Mouse (Mus musculus) midbrain, embryonic 14.5 days (tissue): ENCODE data around the gene Dhrs2. TPM values are rescaled to one million over a fixed set of nuclear protein-coding genes. Genes with fewer than 3 reads are reported as not detected.

ENCODE experiments used
- ATAC-seq: fragments of 200-750 bp; cut with Nextera tagmentation; 2 replicates; pipeline ENCODE4 v1.8.0; 2017; ENCODE audit warnings: moderate number of reproducible peaks, moderate library complexity; ENCODE audit not compliant: low FRiP score, low TSS enrichment
- DNase-seq: peaks from one replicate; pipeline ENCODE4 v3.0.0-alpha.2; 2015
- H3K27ac ChIP-seq: fragments of 300-500 bp; sonication (generic); replicated peaks from 2 replicates; pipeline ENCODE4 v1.5.1; 2014; ENCODE audit warnings: mild to moderate bottlenecking, low read depth, low read length, moderate library complexity
- H3K27me3 ChIP-seq: fragments of 300-500 bp; sonication (generic); 2 replicates; pipeline ENCODE4 v1.6.1; 2014; ENCODE audit warnings: low read length, control low read depth, mixed read lengths; ENCODE audit not compliant: control insufficient read depth, insufficient read depth
- H3K36me3 ChIP-seq: fragments of 300-500 bp; sonication (generic); 2 replicates; pipeline ENCODE4 v1.6.1; 2014; ENCODE audit warnings: low read length, control low read depth; ENCODE audit not compliant: control insufficient read depth, insufficient read depth
- H3K4me1 ChIP-seq: fragments of 300-500 bp; sonication (generic); 2 replicates; pipeline ENCODE4 v1.6.1; 2014; ENCODE audit warnings: mild to moderate bottlenecking, antibody characterized with exemption, low read length, control low read depth; ENCODE audit not compliant: control insufficient read depth, insufficient read depth
- H3K4me2 ChIP-seq: fragments of 300-500 bp; sonication (generic); 2 replicates; pipeline ENCODE4 v1.6.1; 2014; ENCODE audit warnings: mild to moderate bottlenecking, low read length, moderate library complexity
- H3K4me3 ChIP-seq: fragments of 300-500 bp; sonication (generic); replicated peaks from 2 replicates; pipeline ENCODE4 v1.5.1; 2014; ENCODE audit warnings: low read depth, low read length
- H3K9ac ChIP-seq: fragments of 300-500 bp; sonication (generic); replicated peaks from 2 replicates; pipeline ENCODE4 v1.6.1; 2014; ENCODE audit warnings: mild to moderate bottlenecking, low read length, moderate library complexity
- H3K9me3 ChIP-seq: fragments of 300-500 bp; sonication (generic); 2 replicates; pipeline ENCODE4 v1.6.1; 2016; ENCODE audit warnings: low read length, control low read depth, mixed read lengths; ENCODE audit not compliant: control insufficient read depth
- WGBS: fragments of 180-500 bp; shearing (Covaris S2); extraction: QIAGEN DNeasy Blood & Tissue Kit; methylation state at CpG from one replicate; pipeline ENCODE4 v1.1.7; 2014; 5-methylcytosine and 5-hydroxymethylcytosine counted together
- polyA plus RNA-seq: library from polyadenylated mRNA; unstranded; fragments of >200 nt; fragmentation: Nextera tagmentation; extraction: Ambion mirVana; gene quantifications from 2 replicates; pipeline ENCODE4 v1.2.1, GENCODE M21; 2014

Dhrs2 gene
- polyA plus RNA-seq: 0.78 and 0.97 TPM in 2 replicates

GRCm38 (mm10) chr14:55221707-55222106 is at the start of gene Dhrs2:
TSS of gene Dhrs2 (plus strand) at chr14:55222007.
- H3K9me3 ChIP-seq: no peaks in the 10 kb centered on the region
- WGBS: 79% methylated on average over 9 of the region's 9 CpGs
- DNase-seq: no peak

GRCm38 (mm10) chr14:55174164-55174563 is 47.6 kb upstream of the Dhrs2 start:
- ATAC-seq: no peak
- WGBS: 81% methylated on average over 6 of the region's 6 CpGs

More at GRCm38 (mm10) chr14:55221707-55222106, at the start of gene Dhrs2:
- Histone ChIP-seq H3K27ac (no peak within 1 kb of the TSS), H3K9ac (no peak within 1 kb of the TSS), H3K4me3 (no peak within 1 kb of the TSS), H3K4me2 (no peak within 1 kb of the TSS), H3K36me3 (no peaks in the 10 kb centered on the region), H3K4me1 (no peaks in the 10 kb centered on the region), H3K27me3 (no peaks in the 10 kb centered on the region)
- ATAC-seq: no peak

GRCm38 (mm10) chr14:55177274-55177673 is 44.5 kb upstream of the Dhrs2 start:
- H3K9me3 ChIP-seq: no peaks in the 10 kb centered on the region
- H3K4me2 ChIP-seq: no peak overlapping the region
- 0 out of 2 replicates have a peak, but pooled peaks cover 3% of the 10 kb centered on the region for H3K4me1 ChIP-seq
- no peak overlapping the region for H3K4me3 ChIP-seq
- H3K9ac ChIP-seq: no peak overlapping the region
- H3K27me3 ChIP-seq: no peaks in the 10 kb centered on the region
- 35% methylated on average over 5 of the region's 5 CpGs for WGBS
- H3K36me3 ChIP-seq: no peaks in the 10 kb centered on the region
- no peak for ATAC-seq
- no peak overlapping the region for H3K27ac ChIP-seq
- peak; percentile 47 for DNase-seq

More at GRCm38 (mm10) chr14:55174164-55174563, 47.6 kb upstream of the Dhrs2 start:
- no peak for DNase-seq
- Histone ChIP-seq H3K4me3 (no peak overlapping the region), H3K9ac (no peak overlapping the region), H3K9me3 (no peaks in the 10 kb centered on the region), H3K4me1 (0 out of 2 replicates have a peak, but pooled peaks cover under 1% of the 10 kb centered on the region), H3K27ac (no peak overlapping the region), H3K4me2 (no peak overlapping the region), H3K27me3 (no peaks in the 10 kb centered on the region), H3K36me3 (no peaks in the 10 kb centered on the region)

GRCm38 (mm10) chr14:55180951-55181350 is 40.9 kb upstream of the Dhrs2 start:
- DNase-seq: no peak
- whole genome bisulfite sequencing: 74% methylated on average over 3 of the region's 3 CpGs
- H3K27ac ChIP-seq: no peak overlapping the region
- no peak overlapping the region for H3K4me3 ChIP-seq
- H3K9ac ChIP-seq: no peak overlapping the region
- no peaks in the 10 kb centered on the region for H3K27me3 ChIP-seq
- ATAC-seq: no peak
- H3K4me1 ChIP-seq: 0 out of 2 replicates have a peak, but pooled peaks cover 3% of the 10 kb centered on the region
- H3K36me3 ChIP-seq: no peaks in the 10 kb centered on the region
- H3K9me3 ChIP-seq: no peaks in the 10 kb centered on the region
- H3K4me2 ChIP-seq: no peak overlapping the region

GRCm38 (mm10) chr14:55183231-55183630 is 38.6 kb upstream of the Dhrs2 start:
- 93% methylated on average over 3 of the region's 3 CpGs for WGBS

GRCm38 (mm10) chr14:55184640-55185145 is 37.1 kb upstream of the Dhrs2 start:
- DNase-seq: no peak
- H3K4me1 ChIP-seq: peaks cover 12% of the 10 kb centered on the region
- ATAC-seq: no peak
- H3K36me3 ChIP-seq: no peaks in the 10 kb centered on the region
- H3K27me3 ChIP-seq: no peaks in the 10 kb centered on the region
- H3K4me3 ChIP-seq: no peak overlapping the region
- H3K4me2 ChIP-seq: no peak overlapping the region
- no peaks in the 10 kb centered on the region for H3K9me3 ChIP-seq
- H3K9ac ChIP-seq: no peak overlapping the region
- no peak overlapping the region for H3K27ac ChIP-seq
- whole genome bisulfite sequencing: 59% methylated on average over 3 of the region's 3 CpGs

More at GRCm38 (mm10) chr14:55183231-55183630, 38.6 kb upstream of the Dhrs2 start:
- Histone ChIP-seq H3K4me2 (no peak overlapping the region), H3K9ac (no peak overlapping the region), H3K9me3 (no peaks in the 10 kb centered on the region), H3K36me3 (no peaks in the 10 kb centered on the region), H3K4me3 (no peak overlapping the region), H3K27me3 (no peaks in the 10 kb centered on the region), H3K27ac (no peak overlapping the region), H3K4me1 (0 out of 2 replicates have a peak, but pooled peaks cover 3% of the 10 kb centered on the region)
- ATAC-seq: no peak
- DNase-seq: no peak

GRCm38 (mm10) chr14:55188491-55188890 is 33.3 kb upstream of the Dhrs2 start:
- 33% methylated on average over 4 of the region's 4 CpGs for WGBS
- Histone ChIP-seq H3K9me3 (no peaks in the 10 kb centered on the region), H3K4me2 (no peak overlapping the region), H3K4me3 (no peak overlapping the region), H3K36me3 (no peaks in the 10 kb centered on the region), H3K9ac (no peak overlapping the region), H3K27ac (no peak overlapping the region), H3K27me3 (no peaks in the 10 kb centered on the region), H3K4me1 (peaks cover 15% of the 10 kb centered on the region)
- DNase-seq: peak; percentile 31
- ATAC-seq: no peak

GRCm38 (mm10) chr14:55189351-55189769 is 32.4 kb upstream of the Dhrs2 start:
- ATAC-seq (peak; percentile 79; the same call in 1 of the 2 replicates), DNase-seq (peak; percentile 83)
- no peaks in the 10 kb centered on the region for H3K27me3 ChIP-seq
- no peak overlapping the region for H3K9ac ChIP-seq
- 5% methylated on average over 9 of the region's 9 CpGs for WGBS
- H3K4me3 ChIP-seq: no peak overlapping the region
- H3K4me1 ChIP-seq: peaks cover 15% of the 10 kb centered on the region
- no peaks in the 10 kb centered on the region for H3K9me3 ChIP-seq
- no peaks in the 10 kb centered on the region for H3K36me3 ChIP-seq
- H3K27ac ChIP-seq: peak overlapping the region; percentile 74
- H3K4me2 ChIP-seq: peak overlapping the region; percentile 22; the same call in 1 of the 2 replicates

- H3K9ac ChIP-seq: no peak overlapping the region
- H3K4me1 ChIP-seq: peaks cover 15% of the 10 kb centered on the region
- ATAC-seq: no peak
- no peaks in the 10 kb centered on the region for H3K27me3 ChIP-seq
- no peak for DNase-seq
- 95% methylated on average over 8 of the region's 8 CpGs for WGBS
- H3K4me3 ChIP-seq: no peak overlapping the region
- no peak overlapping the region for H3K27ac ChIP-seq
- H3K36me3 ChIP-seq: no peaks in the 10 kb centered on the region
- H3K4me2 ChIP-seq: no peak overlapping the region
- no peaks in the 10 kb centered on the region for H3K9me3 ChIP-seq
Observed at GRCm38 (mm10) chr14:55193354-55193753, 28.5 kb upstream of the Dhrs2 start.
